Mouse (Mus musculus): ENCODE data around the gene Rnf44. TPM values are rescaled to one million over a fixed set of nuclear protein-coding genes. Genes with fewer than 3 reads are reported as not detected.
A peak's percentile ranks its signal among the peaks of the same experiment; 100 is the strongest.

Rnf44 gene
- 262 and 359 TPM in 2 replicates for polyA plus RNA-seq (2012; rRNA removed)

DNA sequence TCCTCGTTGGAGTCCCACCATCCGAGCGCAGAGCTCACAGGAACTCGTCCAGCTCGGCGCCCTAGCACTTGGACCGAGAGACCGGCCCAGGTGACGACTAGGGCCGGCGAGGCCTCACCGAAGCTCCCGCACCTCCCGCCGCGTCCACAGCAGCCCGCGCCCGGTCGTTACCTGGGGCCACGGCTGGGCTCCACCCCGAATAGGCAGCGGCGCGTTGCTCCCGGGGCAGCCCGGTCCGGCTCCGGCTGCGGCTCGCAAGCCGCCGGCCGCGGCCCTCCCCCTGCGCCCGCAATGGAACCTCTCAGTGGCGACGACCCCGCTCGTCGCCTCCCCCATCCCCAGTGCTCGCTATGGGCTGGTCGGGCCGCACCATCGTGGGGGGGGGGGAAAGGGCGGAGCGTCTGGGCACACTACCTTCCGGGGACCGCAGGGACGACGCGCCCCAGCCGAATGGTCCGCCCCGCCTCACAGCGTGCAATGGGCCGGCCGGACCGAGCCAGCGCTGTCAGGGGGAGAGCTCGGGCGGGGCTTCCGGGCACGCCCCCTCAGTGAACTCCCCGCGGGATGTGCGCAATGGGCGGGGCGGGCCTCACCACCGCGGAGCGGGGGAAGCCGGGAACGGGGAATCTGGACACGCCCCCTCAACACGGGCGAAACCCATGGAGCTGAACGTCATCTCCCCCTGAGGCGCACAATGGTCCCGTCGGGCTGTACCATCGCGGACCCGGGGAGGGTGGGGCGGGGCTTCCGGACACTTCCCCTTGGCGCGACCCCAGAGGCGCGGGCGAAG, at the start of gene Rnf44:
Rnf44 (minus strand) TSS at position 350 of the 790 bp plus-strand sequence.
- H3K4me1 ChIP-seq (ENCODE audit: control insufficient read depth, insufficient read depth, insufficient read length) = peaks cover 20% of the 10 kb centered on the region
- 1% methylated on average over 86 of the region's 92 CpGs for WGBS
- peak within 1 kb of the TSS; percentile 75 for H3K4me3 ChIP-seq (ENCODE audit: extremely low read depth, insufficient read depth, insufficient read length)
- peak; percentile 98 to 99 for DNase-seq (ENCODE audit: low read depth in 1 of 2, low spot score in 2 of 2)
- no peaks in the 10 kb centered on the region for H3K27me3 ChIP-seq (ENCODE audit: control insufficient read depth, insufficient read depth, low read length)
- peak within 1 kb of the TSS; percentile 98 for H3K27ac ChIP-seq (ENCODE audit: insufficient read depth, low read length)
- no peak for TF ChIP-seq CTCF (IDR thresholded peaks at IDR 0.05; ENCODE audit: extremely low read depth, insufficient read depth, insufficient read length, insufficient replicate concordance)
- TF ChIP-seq POLR2A (IDR thresholded peaks at IDR 0.05; ENCODE audit: low read depth, low read length) = peak; percentile 45
- no peaks in the 10 kb centered on the region for H3K36me3 ChIP-seq (ENCODE audit: control insufficient read depth, insufficient read depth, low read length)

GRCm38 (mm10) chr13:54738213-54738601, 44.5 kb upstream of the Rnf44 start:
- 11% methylated on average over 34 of the region's 34 CpGs for WGBS
- DNase-seq (ENCODE audit: low read depth in 1 of 2, low spot score in 2 of 2) = no peak
- Histone ChIP-seq H3K4me1 (ENCODE audit: control insufficient read depth, insufficient read depth, insufficient read length) (no peaks in the 10 kb centered on the region; the same call in 1 of the 2 replicates), H3K27ac (ENCODE audit: insufficient read depth, low read length) (no peak overlapping the region), H3K27me3 (ENCODE audit: control insufficient read depth, insufficient read depth, low read length) (peaks cover 10% of the 10 kb centered on the region; the same call in 1 of the 2 replicates), H3K4me3 (ENCODE audit: extremely low read depth, insufficient read depth, insufficient read length) (no peak overlapping the region), H3K36me3 (ENCODE audit: control insufficient read depth, insufficient read depth, low read length) (no peaks in the 10 kb centered on the region)
- TF ChIP-seq POLR2A (IDR thresholded peaks at IDR 0.05; ENCODE audit: low read depth, low read length) (no peak), CTCF (IDR thresholded peaks at IDR 0.05; ENCODE audit: extremely low read depth, insufficient read depth, insufficient read length, insufficient replicate concordance) (no peak)

DNA sequence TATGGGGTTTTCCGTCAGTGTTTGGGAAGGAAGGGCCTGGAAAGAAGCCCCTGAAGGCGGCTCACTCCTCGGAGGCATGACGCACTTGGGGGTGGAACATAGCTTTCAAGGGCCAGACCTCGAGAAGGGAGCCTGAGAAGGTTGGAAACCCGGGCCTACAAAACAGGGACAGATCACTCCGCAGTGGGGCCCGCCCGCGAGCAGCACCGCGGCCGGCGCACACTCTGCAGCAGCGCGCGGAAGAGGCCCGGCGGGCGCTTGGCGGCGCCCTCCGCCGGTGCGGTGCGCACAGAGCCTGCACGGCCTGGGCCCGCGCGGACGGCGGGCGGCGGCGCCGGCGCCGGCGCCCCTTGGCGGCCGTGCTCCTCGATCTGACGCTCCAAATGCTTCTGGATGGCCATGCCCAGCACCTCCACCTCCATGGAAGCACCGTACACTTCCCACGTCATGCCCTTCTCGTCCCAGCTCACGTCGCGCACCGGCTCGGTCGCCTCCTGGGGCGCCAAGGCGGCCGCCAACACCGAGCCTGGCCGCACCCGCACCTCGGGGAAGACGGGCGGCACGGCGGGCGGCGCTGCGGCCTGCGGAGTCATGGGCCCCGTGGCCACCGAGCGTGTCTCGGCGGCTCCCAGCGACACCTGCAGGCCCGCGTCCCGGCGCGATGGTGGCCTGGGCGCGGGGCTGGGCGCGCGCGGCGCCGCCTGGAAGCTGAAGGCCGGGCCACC, 43.9 kb upstream of the Rnf44 start:
- Histone ChIP-seq H3K4me3 (ENCODE audit: extremely low read depth, insufficient read depth, insufficient read length) (no peak overlapping the region), H3K27me3 (ENCODE audit: control insufficient read depth, insufficient read depth, low read length) (peaks cover 10% of the 10 kb centered on the region; the same call in 1 of the 2 replicates), H3K27ac (ENCODE audit: insufficient read depth, low read length) (no peak overlapping the region), H3K4me1 (ENCODE audit: control insufficient read depth, insufficient read depth, insufficient read length) (no peaks in the 10 kb centered on the region; the same call in 1 of the 2 replicates), H3K36me3 (ENCODE audit: control insufficient read depth, insufficient read depth, low read length) (no peaks in the 10 kb centered on the region)
- 5% methylated on average over 86 of the region's 87 CpGs for WGBS
- DNase-seq (ENCODE audit: low read depth in 1 of 2, low spot score in 2 of 2) = no peak
- TF ChIP-seq POLR2A (IDR thresholded peaks at IDR 0.05; ENCODE audit: low read depth, low read length) (no peak), CTCF (IDR thresholded peaks at IDR 0.05; ENCODE audit: extremely low read depth, insufficient read depth, insufficient read length, insufficient replicate concordance) (no peak)

DNA sequence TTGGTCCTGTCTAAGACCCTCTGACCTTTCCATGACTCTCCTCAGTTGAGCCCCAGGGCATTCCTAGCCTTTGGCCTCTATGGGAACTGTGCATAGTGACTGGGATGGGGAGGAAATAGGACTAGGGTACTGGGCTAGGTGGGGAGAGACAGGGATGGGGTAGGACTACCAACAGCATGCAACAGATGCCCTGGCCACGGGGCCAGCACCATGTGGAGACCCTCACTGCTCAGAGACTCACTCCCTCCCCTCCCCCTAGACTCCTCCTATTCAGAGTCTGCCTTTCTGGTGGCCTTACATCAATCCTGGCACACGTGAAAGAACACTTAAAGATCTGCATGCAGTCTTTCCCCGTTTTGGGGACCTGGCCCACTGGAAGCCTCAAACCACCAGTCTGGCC, 43.2 kb upstream of the Rnf44 start:
- H3K27me3 ChIP-seq (ENCODE audit: control insufficient read depth, insufficient read depth, low read length) = peaks cover 10% of the 10 kb centered on the region; the same call in 1 of the 2 replicates
- 28% methylated on average over 3 of the region's 3 CpGs for WGBS

DNA sequence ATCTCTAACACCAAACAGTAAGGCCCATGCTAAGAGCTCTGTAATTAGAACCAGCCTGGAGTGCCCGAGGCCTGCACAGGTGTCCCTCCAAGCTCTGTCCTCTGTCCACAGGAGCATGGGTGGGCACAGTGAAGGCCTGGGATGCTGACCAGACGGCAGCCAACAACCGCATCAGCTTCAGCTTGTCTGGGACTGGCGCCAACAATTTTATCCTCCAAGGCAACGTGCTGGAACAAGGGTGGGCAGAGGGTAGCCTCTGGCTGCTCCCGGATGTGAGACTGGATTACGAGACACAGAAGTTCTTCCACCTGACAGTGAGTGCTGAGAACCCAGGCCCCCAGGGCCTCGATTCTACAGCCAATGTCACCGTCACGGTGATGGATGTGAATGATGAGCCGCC, 32.4 kb upstream of the Rnf44 start:
- TF ChIP-seq CTCF (IDR thresholded peaks at IDR 0.05; ENCODE audit: extremely low read depth, insufficient read depth, insufficient read length, insufficient replicate concordance) = no peak
- TF ChIP-seq POLR2A (IDR thresholded peaks at IDR 0.05; ENCODE audit: low read depth, low read length) = no peak
- no peak for DNase-seq (ENCODE audit: low read depth in 1 of 2, low spot score in 2 of 2)
- no peaks in the 10 kb centered on the region for H3K36me3 ChIP-seq (ENCODE audit: control insufficient read depth, insufficient read depth, low read length)
- no peaks in the 10 kb centered on the region for H3K4me1 ChIP-seq (ENCODE audit: control insufficient read depth, insufficient read depth, insufficient read length)
- no peak overlapping the region for H3K4me3 ChIP-seq (ENCODE audit: extremely low read depth, insufficient read depth, insufficient read length)
- H3K27me3 ChIP-seq (ENCODE audit: control insufficient read depth, insufficient read depth, low read length) = no peaks in the 10 kb centered on the region
- H3K27ac ChIP-seq (ENCODE audit: insufficient read depth, low read length) = no peak overlapping the region
- 82% methylated on average over 11 of the region's 11 CpGs for WGBS

More for the DNA sequence above, 43.2 kb upstream of the Rnf44 start:
- no peaks in the 10 kb centered on the region; the same call in 1 of the 2 replicates for H3K4me1 ChIP-seq (ENCODE audit: control insufficient read depth, insufficient read depth, insufficient read length)
- TF ChIP-seq POLR2A (IDR thresholded peaks at IDR 0.05; ENCODE audit: low read depth, low read length) (no peak), CTCF (IDR thresholded peaks at IDR 0.05; ENCODE audit: extremely low read depth, insufficient read depth, insufficient read length, insufficient replicate concordance) (no peak)
- no peak for DNase-seq (ENCODE audit: low read depth in 1 of 2, low spot score in 2 of 2)
- no peaks in the 10 kb centered on the region for H3K36me3 ChIP-seq (ENCODE audit: control insufficient read depth, insufficient read depth, low read length)
- no peak overlapping the region for H3K4me3 ChIP-seq (ENCODE audit: extremely low read depth, insufficient read depth, insufficient read length)
- no peak overlapping the region for H3K27ac ChIP-seq (ENCODE audit: insufficient read depth, low read length)

- Histone ChIP-seq H3K4me3 (ENCODE audit: extremely low read depth, insufficient read depth, insufficient read length) (no peak overlapping the region), H3K27me3 (ENCODE audit: control insufficient read depth, insufficient read depth, low read length) (no peaks in the 10 kb centered on the region), H3K27ac (ENCODE audit: insufficient read depth, low read length) (no peak overlapping the region), H3K4me1 (ENCODE audit: control insufficient read depth, insufficient read depth, insufficient read length) (no peaks in the 10 kb centered on the region), H3K36me3 (ENCODE audit: control insufficient read depth, insufficient read depth, low read length) (no peaks in the 10 kb centered on the region)
- no peak for DNase-seq (ENCODE audit: low read depth in 1 of 2, low spot score in 2 of 2)
- TF ChIP-seq CTCF (IDR thresholded peaks at IDR 0.05; ENCODE audit: extremely low read depth, insufficient read depth, insufficient read length, insufficient replicate concordance) (no peak), POLR2A (IDR thresholded peaks at IDR 0.05; ENCODE audit: low read depth, low read length) (no peak)
- WGBS = 94% methylated on average over 3 of the region's 3 CpGs
Measured at GRCm38 (mm10) chr13:54723143-54723542, 29.4 kb upstream of the Rnf44 start.

All from spleen, adult 2 months (tissue).